Mouse (Mus musculus): Measurements from ENCODE around the gene Pitpna. TPM values are rescaled to one million over a fixed set of nuclear protein-coding genes. Genes with fewer than 3 reads are reported as not detected.
A peak's percentile ranks its signal among the peaks of the same experiment; 100 is the strongest.

Pitpna gene
- polyA plus RNA-seq (2015; fragmentation: Nextera tagmentation; extraction: Ambion mirVana): 70.4 and 72.1 TPM in 2 replicates

DNA sequence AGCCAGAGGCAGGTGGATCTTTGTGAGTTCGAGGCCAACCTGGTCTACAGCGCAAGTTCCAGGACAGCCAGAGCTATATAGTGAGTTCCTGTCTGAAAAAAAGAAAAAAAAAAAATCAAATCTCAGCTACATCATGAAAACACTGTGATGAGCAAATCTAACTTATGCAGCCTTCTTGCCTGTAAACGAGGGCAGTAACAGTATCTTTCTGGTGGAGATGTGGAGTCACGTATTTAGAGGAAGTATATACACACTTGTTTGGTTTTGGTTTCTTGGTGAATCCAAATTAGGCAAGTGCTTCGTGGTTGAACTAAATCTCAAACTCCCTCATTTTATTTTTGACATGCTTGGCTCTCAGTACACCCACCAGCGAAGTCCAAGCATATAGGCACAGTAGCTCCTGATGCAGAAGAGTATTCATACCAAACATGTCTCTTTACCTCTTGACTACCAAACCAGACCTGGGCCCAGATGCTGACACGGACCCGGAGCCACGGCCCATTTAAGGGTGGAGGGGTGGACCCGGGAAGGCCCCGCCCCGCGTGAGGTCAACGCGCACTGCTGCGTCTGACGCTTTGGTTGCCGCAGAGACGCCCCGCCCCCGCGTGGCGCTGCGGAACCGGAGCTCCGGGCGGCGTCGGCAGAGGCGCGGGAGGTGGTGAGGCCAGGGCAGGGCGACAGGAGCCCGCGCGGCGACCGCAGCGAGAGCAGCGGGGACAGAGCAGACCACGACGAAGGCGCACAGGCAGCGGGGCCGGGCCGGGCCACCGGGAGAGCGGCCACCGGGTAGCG is at the start of gene Pitpna:
Gene Pitpna, plus strand, starts transcription at position 605 of the 792 bp plus-strand sequence.
- Histone ChIP-seq H3K4me3 (ENCODE audit: low read length) (peak within 1 kb of the TSS; percentile 94), H3K36me3 (ENCODE audit: insufficient read depth, low read length) (no peaks in the 10 kb centered on the region), H3K27ac (ENCODE audit: low read length) (peak within 1 kb of the TSS; percentile 90), H3K4me2 (replicated peaks; ENCODE audit: low read depth, low read length) (peak within 1 kb of the TSS; percentile 94), H3K9ac (replicated peaks; ENCODE audit: low read length) (peak within 1 kb of the TSS; percentile 91), H3K9me3 (ENCODE audit: low read length) (no peaks in the 10 kb centered on the region), H3K4me1 (ENCODE audit: insufficient read depth, low read length) (peaks cover 23% of the 10 kb centered on the region), H3K27me3 (ENCODE audit: insufficient read depth, low read length) (no peaks in the 10 kb centered on the region)
- peak; percentile 89 for ATAC-seq (ENCODE audit: low FRiP score, low TSS enrichment)
- WGBS: 5% methylated on average over 48 of the region's 49 CpGs

DNA sequence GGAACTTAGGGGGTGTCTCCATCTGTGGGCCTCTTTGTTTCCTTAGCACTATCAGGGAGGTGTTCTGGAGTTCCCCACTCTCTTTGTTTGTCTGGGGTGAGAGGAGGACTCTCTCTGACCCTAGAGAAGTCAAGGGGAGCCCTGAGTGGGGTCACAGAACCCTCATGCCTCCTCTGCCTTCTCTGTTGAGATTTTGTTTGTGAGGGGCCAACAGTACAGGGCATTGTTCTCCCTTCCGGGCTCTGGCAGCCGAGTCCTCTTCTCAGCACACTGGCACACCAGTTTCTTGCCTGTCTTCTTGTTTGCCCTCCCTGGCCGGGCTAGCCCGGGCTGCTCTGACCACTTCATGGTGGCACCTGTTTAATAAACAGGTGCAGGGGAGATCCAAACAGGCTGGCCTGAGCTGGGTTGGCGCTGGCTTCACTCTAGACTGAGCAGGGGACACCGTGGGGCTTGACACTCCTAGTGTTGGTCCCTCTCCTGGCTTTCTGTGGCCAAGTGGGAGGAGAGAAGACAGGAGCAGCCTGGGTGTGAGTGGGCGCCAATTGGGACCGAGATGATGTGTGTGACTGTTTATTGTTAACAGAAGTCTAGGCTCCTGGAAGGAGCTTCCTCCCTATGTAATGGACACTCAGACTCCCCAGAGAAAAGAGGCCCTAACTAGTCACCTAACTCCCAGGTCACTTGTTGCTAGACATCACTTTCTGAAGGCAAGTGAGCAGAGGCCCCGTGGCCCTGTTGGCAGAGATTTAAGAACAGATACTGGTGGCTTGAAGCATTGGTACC is 49.5 kb upstream of the Pitpna start:
- Histone ChIP-seq H3K36me3 (ENCODE audit: insufficient read depth, low read length) (no peaks in the 10 kb centered on the region), H3K4me1 (ENCODE audit: insufficient read depth, low read length) (peaks cover 35% of the 10 kb centered on the region), H3K27me3 (ENCODE audit: insufficient read depth, low read length) (no peaks in the 10 kb centered on the region), H3K9ac (replicated peaks; ENCODE audit: low read length) (peak overlapping the region; percentile 36), H3K9me3 (ENCODE audit: low read length) (no peaks in the 10 kb centered on the region), H3K4me2 (replicated peaks; ENCODE audit: low read depth, low read length) (no peak overlapping the region), H3K4me3 (ENCODE audit: low read length) (no peak overlapping the region), H3K27ac (ENCODE audit: low read length) (peak overlapping the region; percentile 54)
- WGBS: 47% methylated on average over 9 of the region's 9 CpGs
- peak; percentile 22; the same call in 1 of the 2 replicates for ATAC-seq (ENCODE audit: low FRiP score, low TSS enrichment)

DNA sequence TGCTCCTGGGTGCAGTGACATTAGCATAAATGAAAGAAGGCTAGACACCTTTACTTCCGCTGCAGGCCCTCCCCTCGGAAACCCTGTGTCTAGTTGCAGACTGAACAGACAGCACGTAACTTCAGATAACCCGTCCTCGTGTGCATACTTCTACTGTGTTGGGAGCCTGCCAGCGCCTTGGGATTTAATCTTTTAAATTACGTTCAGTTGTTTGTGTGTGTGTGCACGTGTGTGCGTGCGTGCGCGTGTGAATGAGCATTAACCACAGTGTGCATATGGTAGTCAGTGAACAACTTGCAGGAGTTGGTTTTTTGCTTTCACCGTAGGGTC is 49.0 kb upstream of the Pitpna start:
- H3K4me3 ChIP-seq (ENCODE audit: low read length): no peak overlapping the region
- H3K4me2 ChIP-seq (replicated peaks; ENCODE audit: low read depth, low read length): no peak overlapping the region
- no peak for ATAC-seq (ENCODE audit: low FRiP score, low TSS enrichment)
- H3K27ac ChIP-seq (ENCODE audit: low read length): peak overlapping the region; percentile 54; the same call in 1 of the 2 replicates
- no peaks in the 10 kb centered on the region for H3K36me3 ChIP-seq (ENCODE audit: insufficient read depth, low read length)
- no peaks in the 10 kb centered on the region for H3K27me3 ChIP-seq (ENCODE audit: insufficient read depth, low read length)
- H3K9ac ChIP-seq (replicated peaks; ENCODE audit: low read length): 0 out of 2 replicates have a peak overlapping the region, but pooled peaks have one; percentile 36
- peaks cover 30% of the 10 kb centered on the region for H3K4me1 ChIP-seq (ENCODE audit: insufficient read depth, low read length)
- no peaks in the 10 kb centered on the region for H3K9me3 ChIP-seq (ENCODE audit: low read length)
- 78% methylated on average over 13 of the region's 13 CpGs for WGBS

DNA sequence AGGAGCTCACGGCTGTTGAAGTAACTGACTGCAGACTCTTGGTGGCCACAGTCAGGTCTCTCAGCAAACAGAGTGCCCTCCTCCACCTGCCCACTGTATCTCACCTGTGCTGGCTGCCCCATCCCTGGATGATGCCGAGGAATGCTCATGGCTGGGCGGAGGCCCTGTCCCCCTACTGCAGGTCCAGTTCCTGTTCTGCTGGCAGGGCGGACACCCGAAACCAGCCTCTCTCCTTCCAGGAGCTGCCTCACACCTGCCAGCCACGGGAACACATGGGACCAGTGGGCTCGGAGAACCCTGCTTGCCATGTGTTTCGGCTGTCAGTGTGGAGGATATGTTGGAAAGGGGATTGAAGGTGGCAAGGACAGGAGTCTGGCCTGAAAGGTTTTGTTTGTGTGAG is 47.7 kb upstream of the Pitpna start:
- WGBS: 68% methylated on average over 8 of the region's 8 CpGs
- no peaks in the 10 kb centered on the region for H3K27me3 ChIP-seq (ENCODE audit: insufficient read depth, low read length)
- H3K27ac ChIP-seq (ENCODE audit: low read length): no peak overlapping the region
- ATAC-seq (ENCODE audit: low FRiP score, low TSS enrichment): no peak
- no peaks in the 10 kb centered on the region for H3K36me3 ChIP-seq (ENCODE audit: insufficient read depth, low read length)
- H3K4me3 ChIP-seq (ENCODE audit: low read length): no peak overlapping the region
- peaks cover 20% of the 10 kb centered on the region for H3K4me1 ChIP-seq (ENCODE audit: insufficient read depth, low read length)
- H3K9ac ChIP-seq (replicated peaks; ENCODE audit: low read length): no peak overlapping the region
- no peak overlapping the region for H3K4me2 ChIP-seq (replicated peaks; ENCODE audit: low read depth, low read length)
- H3K9me3 ChIP-seq (ENCODE audit: low read length): no peaks in the 10 kb centered on the region

DNA sequence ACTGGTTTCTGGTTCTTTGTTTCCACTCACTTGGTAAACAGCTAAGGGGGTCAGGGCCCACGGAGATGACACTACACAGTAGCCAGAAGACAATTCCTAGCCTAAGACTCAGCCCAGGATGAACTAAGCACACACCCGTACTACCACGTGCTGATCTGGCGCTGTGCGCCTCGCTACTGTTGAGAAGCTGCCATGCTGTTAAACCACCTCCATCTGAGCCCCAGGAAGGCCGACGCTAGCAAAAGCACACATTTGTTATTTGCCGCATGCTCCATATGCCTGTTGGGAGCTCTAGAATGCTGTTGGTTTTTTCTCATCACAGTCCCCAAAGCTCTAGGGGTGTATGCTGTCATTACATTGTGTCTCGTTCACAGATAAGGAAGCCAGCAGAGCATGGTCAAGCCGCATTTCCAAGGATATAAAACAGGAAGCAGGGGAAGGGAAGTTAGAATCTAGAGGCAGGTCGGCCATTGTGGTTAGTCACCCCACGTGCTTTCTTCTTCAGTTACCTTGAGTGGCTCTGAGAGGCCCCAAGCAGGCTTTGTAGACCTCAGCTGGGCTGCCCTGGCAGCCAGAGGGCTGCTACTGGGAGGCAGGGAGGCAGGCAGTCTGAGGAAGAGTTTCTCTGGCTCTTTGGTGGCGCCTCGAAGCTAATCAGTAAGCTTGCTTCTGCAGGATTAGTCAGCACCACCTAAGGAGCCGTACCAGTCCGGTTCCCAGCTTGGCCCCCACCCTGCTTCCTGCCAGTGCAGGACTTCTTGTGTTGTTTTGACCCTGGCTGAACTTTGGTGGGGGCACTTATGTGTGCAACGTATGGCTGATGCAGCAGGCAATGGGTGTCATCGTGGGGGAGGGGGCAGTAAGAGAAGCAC is 47.0 kb upstream of the Pitpna start:
- Histone ChIP-seq H3K27me3 (ENCODE audit: insufficient read depth, low read length) (no peaks in the 10 kb centered on the region), H3K27ac (ENCODE audit: low read length) (no peak overlapping the region), H3K9me3 (ENCODE audit: low read length) (no peaks in the 10 kb centered on the region), H3K4me2 (replicated peaks; ENCODE audit: low read depth, low read length) (no peak overlapping the region), H3K9ac (replicated peaks; ENCODE audit: low read length) (no peak overlapping the region), H3K4me3 (ENCODE audit: low read length) (no peak overlapping the region), H3K4me1 (ENCODE audit: insufficient read depth, low read length) (peaks cover 16% of the 10 kb centered on the region), H3K36me3 (ENCODE audit: insufficient read depth, low read length) (no peaks in the 10 kb centered on the region)
- WGBS: 75% methylated on average over 19 of the region's 19 CpGs
- peak; percentile 50; the same call in 1 of the 2 replicates for ATAC-seq (ENCODE audit: low FRiP score, low TSS enrichment)

DNA sequence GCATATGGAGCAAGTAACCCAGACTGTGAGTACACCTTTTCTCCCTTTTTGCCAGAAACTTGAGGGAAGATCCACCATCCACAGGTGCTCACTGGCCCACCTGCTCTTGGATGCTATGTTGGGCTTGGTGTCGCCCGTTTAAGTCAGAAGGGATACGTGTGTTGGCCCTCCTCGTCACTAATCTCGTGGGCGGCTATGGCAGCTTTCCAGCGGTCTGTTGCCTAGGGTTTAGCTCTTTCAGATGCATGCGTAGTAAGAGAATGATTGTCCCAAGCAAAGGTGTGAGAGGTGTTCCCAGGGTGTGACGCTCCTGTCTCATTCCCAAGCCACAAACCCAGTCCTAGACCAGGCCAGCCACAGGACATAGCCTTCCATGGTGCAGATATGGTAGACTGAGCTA is 43.2 kb upstream of the Pitpna start:
- no peaks in the 10 kb centered on the region for H3K27me3 ChIP-seq (ENCODE audit: insufficient read depth, low read length)
- no peaks in the 10 kb centered on the region for H3K9me3 ChIP-seq (ENCODE audit: low read length)
- no peak overlapping the region for H3K4me3 ChIP-seq (ENCODE audit: low read length)
- no peak overlapping the region for H3K9ac ChIP-seq (replicated peaks; ENCODE audit: low read length)
- H3K27ac ChIP-seq (ENCODE audit: low read length): no peak overlapping the region
- ATAC-seq (ENCODE audit: low FRiP score, low TSS enrichment): no peak
- no peak overlapping the region for H3K4me2 ChIP-seq (replicated peaks; ENCODE audit: low read depth, low read length)
- WGBS: 88% methylated on average over 9 of the region's 9 CpGs
- no peaks in the 10 kb centered on the region for H3K36me3 ChIP-seq (ENCODE audit: insufficient read depth, low read length)
- peaks cover 1% of the 10 kb centered on the region; the same call in 1 of the 2 replicates for H3K4me1 ChIP-seq (ENCODE audit: insufficient read depth, low read length)

DNA sequence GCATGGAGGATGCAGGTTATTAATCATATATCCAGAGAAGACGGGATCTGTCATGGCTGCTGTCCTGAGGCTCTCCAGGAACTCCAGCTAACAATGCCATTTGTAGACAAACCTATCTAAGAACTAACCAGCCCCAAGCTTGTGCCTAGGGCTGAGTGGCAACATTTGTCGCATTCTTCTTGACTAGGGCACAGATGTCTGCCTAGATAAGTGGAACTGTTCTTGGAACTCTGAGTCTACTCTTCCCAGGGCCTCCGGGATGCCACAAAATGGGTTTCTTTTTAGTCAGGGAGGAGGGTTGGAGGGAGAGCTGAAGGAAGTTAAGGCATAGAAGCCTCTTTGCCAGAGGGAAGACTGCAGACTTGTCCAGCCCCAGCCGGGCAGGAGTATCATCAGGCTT is 41.8 kb upstream of the Pitpna start:
- H3K36me3 ChIP-seq (ENCODE audit: insufficient read depth, low read length): no peaks in the 10 kb centered on the region
- no peak overlapping the region for H3K4me2 ChIP-seq (replicated peaks; ENCODE audit: low read depth, low read length)
- no peaks in the 10 kb centered on the region for H3K9me3 ChIP-seq (ENCODE audit: low read length)
- H3K4me1 ChIP-seq (ENCODE audit: insufficient read depth, low read length): peaks cover 9% of the 10 kb centered on the region
- H3K27me3 ChIP-seq (ENCODE audit: insufficient read depth, low read length): no peaks in the 10 kb centered on the region
- H3K9ac ChIP-seq (replicated peaks; ENCODE audit: low read length): no peak overlapping the region
- H3K4me3 ChIP-seq (ENCODE audit: low read length): no peak overlapping the region
- WGBS: 77% methylated on average over 4 of the region's 4 CpGs
- ATAC-seq (ENCODE audit: low FRiP score, low TSS enrichment): no peak
- H3K27ac ChIP-seq (ENCODE audit: low read length): no peak overlapping the region

DNA sequence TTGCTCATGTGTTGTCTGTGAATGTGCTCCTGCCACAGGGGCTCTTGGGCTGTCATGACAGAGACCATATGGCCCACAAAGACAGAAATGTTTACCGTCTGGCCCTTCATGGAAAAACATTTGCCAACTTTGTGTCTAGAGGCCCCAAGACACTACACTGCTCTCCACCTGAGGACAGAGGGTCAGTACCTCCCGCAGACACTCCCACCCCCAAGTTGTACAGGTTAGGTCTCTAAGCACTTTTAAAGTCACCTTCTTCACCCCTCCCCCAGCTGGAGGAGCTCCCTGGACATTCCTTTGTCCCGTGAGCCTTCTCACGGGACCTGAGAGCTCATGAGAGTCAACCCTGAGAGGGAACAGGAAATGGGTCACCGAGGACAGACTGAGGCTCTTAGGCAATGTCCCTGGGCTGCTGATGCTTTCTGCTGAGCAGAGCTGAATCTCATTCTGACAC is 38.2 kb upstream of the Pitpna start:
- Histone ChIP-seq H3K9me3 (ENCODE audit: low read length) (no peaks in the 10 kb centered on the region), H3K9ac (replicated peaks; ENCODE audit: low read length) (no peak overlapping the region; the same call in 1 of the 2 replicates), H3K36me3 (ENCODE audit: insufficient read depth, low read length) (no peaks in the 10 kb centered on the region), H3K4me2 (replicated peaks; ENCODE audit: low read depth, low read length) (no peak overlapping the region), H3K27me3 (ENCODE audit: insufficient read depth, low read length) (no peaks in the 10 kb centered on the region), H3K4me1 (ENCODE audit: insufficient read depth, low read length) (peaks cover 22% of the 10 kb centered on the region), H3K27ac (ENCODE audit: low read length) (no peak overlapping the region), H3K4me3 (ENCODE audit: low read length) (no peak overlapping the region)
- WGBS: 21% methylated on average over 5 of the region's 5 CpGs
- no peak for ATAC-seq (ENCODE audit: low FRiP score, low TSS enrichment)

DNA sequence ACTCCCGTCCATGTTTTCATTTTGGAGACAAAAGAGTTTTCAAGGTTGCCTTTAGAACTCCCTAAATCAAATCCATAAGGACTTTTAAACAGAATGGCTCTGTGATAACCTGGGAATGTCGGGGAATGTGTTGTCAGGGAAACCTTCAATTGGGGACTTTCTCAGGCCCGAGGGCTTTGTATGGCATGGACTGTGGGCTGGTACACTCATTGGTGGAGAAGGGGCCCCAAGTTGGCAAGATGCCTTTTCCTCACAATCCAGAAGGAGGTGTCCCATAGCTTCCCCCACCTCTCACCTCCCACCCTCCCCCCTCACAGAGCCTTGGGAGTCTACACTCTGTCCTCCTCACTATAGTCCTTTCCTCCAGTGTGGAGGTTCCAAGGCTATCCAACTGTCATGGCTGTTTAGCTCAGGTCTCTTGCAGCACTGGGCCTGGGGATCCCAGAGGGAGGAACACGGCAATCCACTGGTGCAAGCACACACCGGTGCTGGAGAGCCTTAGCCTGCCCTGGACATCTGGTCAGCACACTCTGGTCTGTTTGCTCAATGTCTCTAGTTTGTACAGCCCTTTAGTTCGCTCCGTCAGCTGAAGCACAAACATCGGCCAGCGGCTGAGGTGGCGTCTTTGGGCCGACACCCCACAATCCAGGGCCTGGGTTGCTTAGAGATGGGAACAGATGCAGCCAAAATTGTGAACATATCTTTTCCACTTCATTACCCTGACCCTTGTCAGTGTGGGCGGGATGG is 37.5 kb upstream of the Pitpna start:
- Histone ChIP-seq H3K36me3 (ENCODE audit: insufficient read depth, low read length) (no peaks in the 10 kb centered on the region), H3K4me3 (ENCODE audit: low read length) (no peak overlapping the region), H3K9me3 (ENCODE audit: low read length) (no peaks in the 10 kb centered on the region), H3K27ac (ENCODE audit: low read length) (no peak overlapping the region), H3K9ac (replicated peaks; ENCODE audit: low read length) (no peak overlapping the region), H3K4me2 (replicated peaks; ENCODE audit: low read depth, low read length) (no peak overlapping the region), H3K4me1 (ENCODE audit: insufficient read depth, low read length) (peaks cover 22% of the 10 kb centered on the region), H3K27me3 (ENCODE audit: insufficient read depth, low read length) (no peaks in the 10 kb centered on the region)
- WGBS: 61% methylated on average over 12 of the region's 12 CpGs
- ATAC-seq (ENCODE audit: low FRiP score, low TSS enrichment): no peak
